Mouse (Mus musculus) CH12.LX (cell line): ENCODE measurements at regions not wholly inside any gene's neighbourhood (a gene's known extent, or its start where the extent isn't known, plus 50 kb on each side); places are given as distances from the start of the nearest gene placed in this dataset.
"Not testable (repeated sequence)": the region's sequence is repeated elsewhere in the genome, so short reads cannot be mapped to it uniquely, and the experiment has no call there.

ENCODE experiments used
- DNase-seq: peaks from one replicate; pipeline ENCODE4 v3.0.0-alpha.2; 2013; ENCODE audit errors: extremely low read depth
- H3K27ac ChIP-seq: 2 replicates; pipeline ENCODE4 v1.5.1; 2012; ENCODE audit warnings: low read depth, mild to moderate bottlenecking, control low read depth, moderate library complexity; ENCODE audit not compliant: insufficient read depth
- H3K27me3 ChIP-seq: replicated peaks from 2 replicates; pipeline ENCODE3; 2012; ENCODE audit warnings: inconsistent platforms
- H3K36me3 ChIP-seq, 2 experiments: replicated peaks in 1 of 2; 2 replicates each; pipeline versions ENCODE3 to v1.6.1; 2012; ENCODE audit warnings: inconsistent platforms in 1 of 2, low read length in 1 of 2, mild to moderate bottlenecking in 1 of 2, mixed read lengths in 1 of 2, moderate library complexity in 1 of 2; ENCODE audit not compliant: control insufficient read depth in 1 of 2, insufficient read depth in 1 of 2
- H3K4me1 ChIP-seq, 2 experiments: 2 replicates each; pipeline ENCODE4 v1.6.1; 2012; ENCODE audit warnings: inconsistent platforms in 1 of 2, moderate library complexity in 1 of 2; ENCODE audit not compliant: insufficient read depth in 2 of 2, control insufficient read depth in 1 of 2
- H3K4me2 ChIP-seq: 2 replicates; pipeline ENCODE4 v1.6.1; 2012; ENCODE audit warnings: low read depth, mild to moderate bottlenecking, control low read depth; ENCODE audit not compliant: poor library complexity, insufficient read depth, severe bottlenecking
- H3K4me3 ChIP-seq, 3 experiments: fragments of 150-350 bp in 1 of 3; sonication (generic) in 1 of 3; replicated peaks in 1 of 3; 2 replicates each; pipeline versions ENCODE3 to v1.5.1; 2011 to 2012; ENCODE audit warnings: low read depth in 2 of 3, low read length in 2 of 3, mild to moderate bottlenecking in 2 of 3, moderate library complexity in 2 of 3, control low read depth in 1 of 3, improper control_type of control experiment in 1 of 3, inconsistent platforms in 1 of 3, mixed read lengths in 1 of 3; ENCODE audit not compliant: poor library complexity in 1 of 3
- H3K79me2 ChIP-seq: replicated peaks from 2 replicates; pipeline ENCODE4 v1.6.1; 2012; ENCODE audit warnings: mild to moderate bottlenecking, moderate library complexity; ENCODE audit not compliant: control insufficient read depth, poor library complexity, insufficient read depth, severe bottlenecking; ENCODE audit errors: extremely low read depth
- H3K9ac ChIP-seq: 2 replicates; pipeline ENCODE4 v1.6.1; 2012; ENCODE audit warnings: low read depth, mild to moderate bottlenecking, control low read depth, moderate library complexity; ENCODE audit not compliant: insufficient read depth
- H3K9me3 ChIP-seq: replicated peaks from 2 replicates; pipeline ENCODE3; 2012; ENCODE audit warnings: low read length, inconsistent platforms, mixed read lengths
- BHLHE40 ChIP-seq: IDR thresholded peaks from 2 replicates; pipeline ENCODE4 v1.6.1; 2011; ENCODE audit warnings: mild to moderate bottlenecking, low read depth, low read length, improper control_type of control experiment
- CTCF ChIP-seq, 2 experiments: IDR thresholded peaks in 1 of 2; conservative IDR thresholded peaks in 1 of 2; 2 replicates each; pipeline ENCODE4 v1.5.1; 2011 to 2012; ENCODE audit warnings: low read depth in 2 of 2, low read length in 2 of 2, improper control_type of control experiment in 1 of 2, inconsistent platforms in 1 of 2, mild to moderate bottlenecking in 1 of 2, moderate library complexity in 1 of 2
- MEF2A ChIP-seq: IDR thresholded peaks from 2 replicates; pipeline ENCODE4 v1.6.1; 2014; ENCODE audit warnings: low read depth, mild to moderate bottlenecking, inconsistent platforms, low read length, improper control_type of control experiment, borderline replicate concordance
- PAX5 ChIP-seq: IDR thresholded peaks from 2 replicates; pipeline ENCODE4 v1.6.1; 2012; ENCODE audit warnings: low read length, inconsistent platforms, mixed read lengths
- POLR2AphosphoS2 ChIP-seq: IDR thresholded peaks from 2 replicates; pipeline ENCODE4 v1.6.1; 2011; ENCODE audit warnings: low read depth, low read length, improper control_type of control experiment
- RAD21 ChIP-seq: IDR thresholded peaks from 2 replicates; pipeline ENCODE4 v1.6.1; 2011; ENCODE audit warnings: low read depth, mild to moderate bottlenecking, low read length, improper control_type of control experiment, moderate library complexity
- TBP ChIP-seq: conservative IDR thresholded peaks from 2 replicates; pipeline ENCODE4 v1.6.1; 2011; ENCODE audit warnings: low read depth, low read length, improper control_type of control experiment
- USF1 ChIP-seq: IDR thresholded peaks from 2 replicates; pipeline ENCODE4 v1.6.1; 2014; ENCODE audit warnings: low read depth, mild to moderate bottlenecking, inconsistent platforms, low read length, improper control_type of control experiment
- ZKSCAN1 ChIP-seq: IDR thresholded peaks from 2 replicates; pipeline ENCODE4 v1.6.1; 2012; ENCODE audit warnings: low read depth, inconsistent platforms, low read length, improper control_type of control experiment, borderline replicate concordance
- ZNF384 ChIP-seq: IDR thresholded peaks from 2 replicates; pipeline ENCODE4 v1.6.1; 2012; ENCODE audit warnings: low read depth, low read length, improper control_type of control experiment, inconsistent platforms
- dilution Hi-C: fragments of 300-500 bp; cut with MboI; formaldehyde crosslinking; loops from 2 replicates; pipeline ENCODE4 v1.14.3; 2020; ENCODE audit warnings: low sequenced_read_pairs; ENCODE audit not compliant: extremely low pct_unique_long_range_greater_than_20kb, extremely low pct_ligation_motif_present
- in situ Hi-C: fragments of 300-500 bp; cut with MboI; formaldehyde crosslinking; loops from 3 replicates; pipeline ENCODE4 v1.14.3; 2019; ENCODE audit warnings: low sequenced_read_pairs, low pct_ligation_motif_present, low pct_unique_long_range_greater_than_20kb, mixed read lengths

DNA sequence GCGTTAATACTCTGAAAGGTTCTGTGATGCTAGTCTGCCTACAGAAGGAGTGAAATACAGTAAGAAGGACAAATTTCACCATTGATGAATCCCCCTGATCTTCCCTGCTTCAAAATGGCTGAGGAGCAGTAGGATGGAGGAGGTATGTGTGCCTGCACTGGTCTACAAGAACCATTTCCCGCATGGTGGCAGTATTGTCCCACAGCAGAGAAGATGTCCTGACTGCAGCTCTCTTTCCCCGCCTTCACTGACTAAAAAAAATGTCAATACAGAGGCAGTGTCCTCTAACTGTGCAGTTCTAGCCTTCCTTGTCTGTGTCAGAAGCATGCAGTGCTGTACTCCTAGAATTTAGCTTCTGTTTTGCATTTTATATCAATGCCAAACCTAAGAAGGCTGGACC lies 174.6 kb upstream of the Olfr1324 start:
- H3K27ac ChIP-seq, H3K79me2 ChIP-seq, H3K4me3 ChIP-seq, H3K9ac ChIP-seq, H3K9me3 ChIP-seq, dilution Hi-C loops, in situ Hi-C loops, H3K27me3 ChIP-seq, H3K4me1 ChIP-seq, H3K4me2 ChIP-seq: not testable (repeated sequence)
- TF ChIP-seq CTCF (conservative IDR thresholded peaks at IDR 0.05 in 1 of 2, IDR thresholded peaks at IDR 0.05 in 1 of 2; ENCODE audit: low read depth in 2 of 2, low read length in 2 of 2) (peak in 1 of 2 experiments; percentile 3; a peak in 1 of 4 replicates), ZNF384 (peak; percentile 92), RAD21 (peak; percentile 1)
- DNase-seq: peak; percentile 74
- H3K36me3 ChIP-seq: peaks cover 6 to 21% of the 10 kb centered on the region in 2 experiments

DNA sequence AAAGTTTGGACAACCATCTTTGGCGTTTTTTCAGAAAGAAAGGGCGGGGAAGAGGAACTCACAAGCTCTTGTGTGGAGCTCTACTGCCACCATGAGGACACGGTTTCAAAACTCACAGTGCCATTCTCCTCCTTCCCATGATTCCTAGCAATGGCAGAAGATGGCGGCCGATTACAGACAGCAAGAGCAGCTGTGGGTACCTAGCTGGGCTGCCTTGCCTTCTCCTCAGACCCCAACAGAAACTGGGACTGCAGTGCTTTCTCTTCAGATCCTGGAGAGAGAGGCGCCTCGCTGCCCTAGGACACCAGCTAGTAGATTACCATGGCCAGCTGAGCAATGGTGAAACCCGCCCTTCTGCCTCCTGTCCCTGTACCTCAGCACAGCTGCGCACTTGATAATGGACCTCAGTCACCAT lies 174.2 kb upstream of the Olfr1324 start:
- H3K79me2 ChIP-seq, H3K4me3 ChIP-seq, DNase-seq, H3K27me3 ChIP-seq, H3K9me3 ChIP-seq, H3K4me2 ChIP-seq, H3K4me1 ChIP-seq, H3K27ac ChIP-seq, dilution Hi-C loops, in situ Hi-C loops, H3K9ac ChIP-seq: not testable (repeated sequence)
- peaks cover 9 to 25% of the 10 kb centered on the region in 2 experiments for H3K36me3 ChIP-seq
- TF ChIP-seq ZNF384 (peak; percentile 85), CTCF (conservative IDR thresholded peaks at IDR 0.05 in 1 of 2, IDR thresholded peaks at IDR 0.05 in 1 of 2; ENCODE audit: low read depth in 2 of 2, low read length in 2 of 2) (0 out of 4 replicates have a peak, but pooled peaks of 1 of the 2 experiments have one; percentile 1)

GRCm38 (mm10) chrX:50600262-50600661 lies 172.0 kb upstream of the Olfr1324 start:
- dilution Hi-C loops, DNase-seq: not testable (repeated sequence)

GRCm38 (mm10) chrX:50599780-50600179 lies 171.5 kb upstream of the Olfr1324 start:
- DNase-seq: no peak
- H3K27me3 ChIP-seq: no peaks in the 10 kb centered on the region
- peaks cover 21 to 34% of the 10 kb centered on the region in 2 experiments for H3K36me3 ChIP-seq
- H3K79me2 ChIP-seq: no peaks in the 10 kb centered on the region
- no peaks in the 10 kb centered on the region for H3K4me1 ChIP-seq
- no peak overlapping the region for H3K9ac ChIP-seq
- no peak overlapping the region for H3K27ac ChIP-seq
- dilution Hi-C loops (no loop called here), in situ Hi-C loops (no loop called here)
- H3K9me3 ChIP-seq: no peaks in the 10 kb centered on the region
- H3K4me2 ChIP-seq: no peak overlapping the region
- H3K4me3 ChIP-seq: no peak overlapping the region
- TF ChIP-seq ZKSCAN1: no peak
- TF ChIP-seq USF1: no peak
- no peak for TF ChIP-seq MEF2A
- TF ChIP-seq PAX5: no peak
- TF ChIP-seq TBP: no peak
- TF ChIP-seq BHLHE40: no peak
- no peak for TF ChIP-seq POLR2AphosphoS2

More at GRCm38 (mm10) chrX:50600262-50600661, 172.0 kb upstream of the Olfr1324 start:
- H3K9me3 ChIP-seq, H3K27me3 ChIP-seq, H3K4me3 ChIP-seq, in situ Hi-C loops, H3K4me1 ChIP-seq, H3K9ac ChIP-seq, H3K4me2 ChIP-seq, H3K79me2 ChIP-seq, H3K27ac ChIP-seq: not testable (repeated sequence)
- H3K36me3 ChIP-seq: peaks cover 19 to 31% of the 10 kb centered on the region in 2 experiments

GRCm38 (mm10) chrX:50597626-50598025 lies 169.3 kb upstream of the Olfr1324 start:
- H3K27ac ChIP-seq, H3K4me1 ChIP-seq, H3K27me3 ChIP-seq, H3K4me3 ChIP-seq, DNase-seq, dilution Hi-C loops, H3K9me3 ChIP-seq, H3K79me2 ChIP-seq, H3K9ac ChIP-seq, H3K4me2 ChIP-seq, in situ Hi-C loops: not testable (repeated sequence)
- peaks cover 35 to 39% of the 10 kb centered on the region in 2 experiments for H3K36me3 ChIP-seq
